Mouse (Mus musculus): Measurements from ENCODE around the gene Klc3. TPM values are rescaled to one million over a fixed set of nuclear protein-coding genes. Genes with fewer than 3 reads are reported as not detected.

Gene Klc3
- polyA plus RNA-seq, 1 experiment from 2014 or later, result 0.58 TPM

DNA sequence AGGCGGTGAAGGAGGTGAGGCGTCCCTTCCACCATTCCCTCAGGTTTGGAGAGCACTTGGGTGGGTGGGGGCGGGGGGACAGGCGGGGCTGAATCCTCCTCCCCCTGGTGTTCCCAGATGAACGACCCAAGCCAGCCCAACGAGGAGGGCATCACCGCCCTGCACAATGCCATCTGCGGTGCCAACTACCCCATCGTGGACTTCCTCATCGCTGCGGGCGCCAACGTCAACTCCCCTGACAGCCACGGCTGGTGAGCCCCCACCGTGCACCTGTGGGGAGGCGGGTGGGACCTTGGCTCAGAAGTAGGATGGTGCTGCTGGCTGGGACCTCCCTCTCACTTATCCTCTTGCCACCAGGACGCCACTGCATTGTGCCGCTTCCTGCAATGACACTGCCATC is 28.5 kb downstream of the Klc3 start:
- no peak overlapping the region for H3K4me2 ChIP-seq
- no peak overlapping the region for H3K4me3 ChIP-seq
- H3K9me3 ChIP-seq (replicated peaks), result no peaks in the 10 kb centered on the region
- H3K4me1 ChIP-seq, result peaks cover under 1% of the 10 kb centered on the region
- WGBS (ENCODE audit: insufficient replicate concordance), result 73% methylated on average over 18 of the region's 18 CpGs
- no peaks in the 10 kb centered on the region for H3K36me3 ChIP-seq
- ATAC-seq, result no peak
- no peak overlapping the region for H3K27ac ChIP-seq
- H3K27me3 ChIP-seq (replicated peaks), result peaks cover 15% of the 10 kb centered on the region
- no peak overlapping the region for H3K9ac ChIP-seq

DNA sequence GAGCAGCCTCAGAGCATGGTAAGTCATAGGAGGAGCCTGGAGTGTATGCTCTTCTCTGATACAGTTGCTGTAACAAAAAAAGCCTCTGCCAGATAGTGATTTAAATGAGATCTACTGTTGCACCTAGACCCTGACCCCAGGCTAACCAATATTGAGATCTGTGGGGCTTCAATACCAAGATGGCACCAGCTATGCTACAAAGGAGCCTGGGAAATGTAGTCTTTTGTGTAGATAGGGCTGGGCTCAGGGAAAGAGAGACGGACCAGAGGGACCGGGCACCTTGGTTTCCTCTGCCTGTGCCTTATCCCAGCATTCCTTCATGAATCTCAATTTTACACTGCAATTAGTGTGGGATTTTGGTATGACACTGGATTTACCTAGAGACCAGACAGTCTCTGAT is 30.5 kb downstream of the Klc3 start:
- no peak overlapping the region for H3K4me2 ChIP-seq
- 84% methylated on average over 2 of the region's 2 CpGs for WGBS (ENCODE audit: insufficient replicate concordance)
- no peak for ATAC-seq
- H3K9ac ChIP-seq, result no peak overlapping the region
- H3K9me3 ChIP-seq (replicated peaks), result no peaks in the 10 kb centered on the region
- peaks cover 14% of the 10 kb centered on the region for H3K4me1 ChIP-seq
- H3K27ac ChIP-seq, result no peak overlapping the region
- H3K27me3 ChIP-seq (replicated peaks), result peaks cover 35% of the 10 kb centered on the region
- H3K4me3 ChIP-seq, result no peak overlapping the region
- H3K36me3 ChIP-seq, result no peaks in the 10 kb centered on the region

GRCm38 (mm10) chr7:19369823-19370425 is 34.0 kb downstream of the Klc3 start:
- H3K9me3 ChIP-seq (replicated peaks), result no peaks in the 10 kb centered on the region
- H3K27me3 ChIP-seq (replicated peaks), result peaks cover 45% of the 10 kb centered on the region
- H3K27ac ChIP-seq, result no peak overlapping the region
- H3K36me3 ChIP-seq, result no peaks in the 10 kb centered on the region
- H3K4me2 ChIP-seq, result peak overlapping the region; percentile 74
- H3K4me1 ChIP-seq, result peaks cover 16% of the 10 kb centered on the region
- H3K4me3 ChIP-seq, result peak overlapping the region; percentile 40
- peak overlapping the region; percentile 41; the same call in 1 of the 2 replicates for H3K9ac ChIP-seq
- peak; percentile 19; the same call in 1 of the 2 replicates for ATAC-seq
- WGBS (ENCODE audit: insufficient replicate concordance), result 12% methylated on average over 46 of the region's 46 CpGs

DNA sequence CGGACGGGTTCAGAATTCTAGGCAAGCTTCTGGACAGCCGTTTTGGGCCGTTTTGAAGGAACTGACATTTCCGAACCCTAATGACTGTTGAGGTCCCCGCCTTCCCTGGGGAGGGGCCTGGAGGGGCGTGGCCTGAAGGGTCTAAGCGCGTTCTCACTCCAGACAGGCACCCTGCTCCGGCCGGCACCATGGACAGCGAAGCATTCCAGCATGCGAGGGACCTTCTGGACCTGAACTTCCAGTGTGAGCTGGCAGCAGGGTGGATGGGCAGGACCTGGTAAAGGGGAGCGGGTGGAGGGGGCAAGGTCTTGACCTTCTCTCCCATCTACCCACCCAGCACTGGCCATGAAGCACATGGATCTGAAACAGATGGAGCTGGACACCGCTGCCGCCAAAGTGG is 35.5 kb downstream of the Klc3 start:
- Histone ChIP-seq H3K4me1 (peaks cover 25% of the 10 kb centered on the region), H3K4me2 (0 out of 2 replicates have a peak overlapping the region, but pooled peaks have one; percentile 4), H3K9me3 (replicated peaks) (no peaks in the 10 kb centered on the region), H3K4me3 (no peak overlapping the region), H3K9ac (no peak overlapping the region), H3K27me3 (replicated peaks) (peaks cover 52% of the 10 kb centered on the region), H3K27ac (no peak overlapping the region), H3K36me3 (no peaks in the 10 kb centered on the region)
- ATAC-seq, result no peak
- WGBS (ENCODE audit: insufficient replicate concordance), result 19% methylated on average over 16 of the region's 16 CpGs

DNA sequence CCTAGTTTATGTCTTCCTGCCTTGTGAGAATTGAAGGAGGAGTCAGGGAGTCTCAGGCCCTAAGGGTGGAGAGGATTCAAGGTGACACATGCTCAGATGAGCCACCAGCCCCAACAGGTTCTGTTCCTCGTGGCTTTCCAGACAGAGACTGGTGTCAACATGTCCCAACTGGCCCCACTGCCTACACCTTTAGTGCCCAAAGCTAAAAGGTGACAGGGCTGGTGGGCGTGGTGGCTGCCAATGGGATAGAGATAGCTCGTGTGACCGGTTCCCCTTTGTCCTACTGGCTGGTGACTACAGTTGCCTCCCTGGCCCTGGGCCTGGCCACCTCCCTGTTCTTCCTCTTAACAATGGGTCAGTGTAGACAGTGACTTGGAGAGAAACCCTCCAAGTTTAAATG is 38.5 kb downstream of the Klc3 start:
- ATAC-seq, result no peak
- H3K9me3 ChIP-seq (replicated peaks), result no peaks in the 10 kb centered on the region
- H3K36me3 ChIP-seq, result no peaks in the 10 kb centered on the region
- no peak overlapping the region for H3K27ac ChIP-seq
- peaks cover 46% of the 10 kb centered on the region for H3K27me3 ChIP-seq (replicated peaks)
- H3K4me2 ChIP-seq, result no peak overlapping the region
- 49% methylated on average over 4 of the region's 4 CpGs for WGBS (ENCODE audit: insufficient replicate concordance)
- peaks cover 49% of the 10 kb centered on the region for H3K4me1 ChIP-seq
- no peak overlapping the region for H3K4me3 ChIP-seq
- H3K9ac ChIP-seq, result no peak overlapping the region

GRCm38 (mm10) chr7:19363881-19364280 is 40.0 kb downstream of the Klc3 start:
- H3K4me3 ChIP-seq, result no peak overlapping the region
- H3K27ac ChIP-seq, result no peak overlapping the region
- no peak for ATAC-seq
- H3K9me3 ChIP-seq (replicated peaks), result no peaks in the 10 kb centered on the region
- no peak overlapping the region for H3K9ac ChIP-seq
- peak overlapping the region; percentile 20; the same call in 1 of the 2 replicates for H3K4me2 ChIP-seq
- H3K36me3 ChIP-seq, result no peaks in the 10 kb centered on the region
- peaks cover 52% of the 10 kb centered on the region for H3K4me1 ChIP-seq
- peaks cover 31% of the 10 kb centered on the region for H3K27me3 ChIP-seq (replicated peaks)
- WGBS (ENCODE audit: insufficient replicate concordance), result 4% methylated on average over 18 of the region's 18 CpGs

GRCm38 (mm10) chr7:19362276-19362675 is 41.6 kb downstream of the Klc3 start:
- Histone ChIP-seq H3K27ac (no peak overlapping the region), H3K9me3 (replicated peaks) (no peaks in the 10 kb centered on the region), H3K4me1 (peaks cover 60% of the 10 kb centered on the region), H3K9ac (peak overlapping the region; percentile 17; the same call in 1 of the 2 replicates), H3K4me2 (peak overlapping the region; percentile 100), H3K4me3 (no peak overlapping the region; the same call in 1 of the 2 replicates), H3K36me3 (peaks cover 9% of the 10 kb centered on the region), H3K27me3 (replicated peaks) (peaks cover 20% of the 10 kb centered on the region)
- ATAC-seq, result no peak
- 40% methylated on average over 4 of the region's 4 CpGs for WGBS (ENCODE audit: insufficient replicate concordance)

DNA sequence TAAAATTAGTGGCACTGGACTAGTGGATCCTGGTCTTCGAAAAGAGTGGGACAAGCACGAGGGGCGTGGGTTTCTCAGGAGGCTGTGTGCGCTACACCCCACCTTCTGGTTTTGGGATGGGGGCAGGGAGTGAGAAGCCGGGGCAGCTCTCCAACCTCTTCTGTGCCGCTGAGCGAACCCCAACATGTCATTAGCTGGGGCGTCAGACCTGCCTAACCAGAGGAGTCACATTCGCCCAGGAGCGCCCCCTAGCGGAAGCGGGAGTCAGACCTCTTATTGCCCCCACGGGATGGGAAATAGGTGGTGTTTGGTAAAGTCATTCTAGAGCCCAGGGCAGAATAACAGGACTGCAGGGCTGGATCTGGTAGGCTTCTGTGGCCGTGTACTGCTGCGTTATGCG is 42.2 kb downstream of the Klc3 start:
- peak overlapping the region; percentile 77 for H3K9ac ChIP-seq
- H3K4me2 ChIP-seq, result peak overlapping the region; percentile 100
- peaks cover 14% of the 10 kb centered on the region for H3K36me3 ChIP-seq
- H3K4me3 ChIP-seq, result peak overlapping the region; percentile 72
- peaks cover 60% of the 10 kb centered on the region for H3K4me1 ChIP-seq
- 10% methylated on average over 16 of the region's 16 CpGs for WGBS (ENCODE audit: insufficient replicate concordance)
- ATAC-seq, result no peak
- peak overlapping the region; percentile 43 for H3K27ac ChIP-seq
- peaks cover 17% of the 10 kb centered on the region for H3K27me3 ChIP-seq (replicated peaks)
- H3K9me3 ChIP-seq (replicated peaks), result no peaks in the 10 kb centered on the region

- Histone ChIP-seq H3K4me1 (peaks cover 64% of the 10 kb centered on the region), H3K4me3 (peak overlapping the region; percentile 72), H3K27me3 (replicated peaks) (peaks cover 17% of the 10 kb centered on the region), H3K4me2 (peak overlapping the region; percentile 100), H3K9ac (peak overlapping the region; percentile 77), H3K9me3 (replicated peaks) (no peaks in the 10 kb centered on the region), H3K36me3 (peaks cover 21% of the 10 kb centered on the region), H3K27ac (peak overlapping the region; percentile 82)
- peak; percentile 80 for ATAC-seq
- WGBS (ENCODE audit: insufficient replicate concordance), result 2% methylated on average over 27 of the region's 27 CpGs
These were observed 43.0 kb downstream of the Klc3 start for GRCm38 (mm10) chr7:19360944-19361343.

DNA sequence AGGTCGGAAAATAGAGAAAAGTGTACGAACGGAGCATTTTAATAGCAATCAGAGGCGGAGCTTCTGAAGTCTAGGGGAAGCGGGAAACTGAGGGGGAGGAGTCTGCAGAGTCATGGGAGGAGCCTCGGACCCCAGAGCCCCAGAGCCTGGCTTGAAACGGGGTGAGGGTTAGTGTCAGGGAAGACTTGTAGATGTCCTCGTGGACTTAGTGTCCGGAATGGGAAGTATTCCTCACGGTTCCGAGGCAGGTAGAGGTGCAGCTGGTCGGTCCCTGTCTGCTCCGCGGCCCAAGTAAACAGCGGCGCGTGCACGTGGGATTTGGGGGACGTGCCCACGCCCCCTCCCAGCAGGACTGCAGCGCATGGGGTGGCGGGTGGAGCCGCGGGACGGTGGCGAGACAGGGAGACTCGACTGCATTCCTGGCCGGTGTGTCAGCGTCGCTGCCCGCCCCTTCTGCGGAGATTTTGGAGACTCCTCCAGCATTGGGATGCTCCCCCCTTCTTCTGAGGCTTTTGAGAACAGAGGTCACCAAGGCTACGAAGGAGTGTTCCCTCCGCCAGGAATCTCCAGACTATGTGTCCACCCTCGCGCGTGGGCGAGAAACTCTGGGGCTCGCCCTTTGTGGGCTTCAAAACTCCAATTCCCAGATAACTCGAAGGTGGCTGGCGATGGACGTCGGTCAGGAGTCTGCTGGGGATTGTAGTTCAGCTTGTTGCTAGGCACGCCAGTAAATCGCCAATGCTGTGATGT is 43.8 kb downstream of the Klc3 start:
- WGBS (ENCODE audit: insufficient replicate concordance), result under 1% methylated on average over 45 of the region's 45 CpGs
- H3K9ac ChIP-seq, result peak overlapping the region; percentile 77
- peak; percentile 69 for ATAC-seq
- H3K27ac ChIP-seq, result peak overlapping the region; percentile 82
- H3K27me3 ChIP-seq (replicated peaks), result peaks cover 17% of the 10 kb centered on the region
- peak overlapping the region; percentile 72 for H3K4me3 ChIP-seq
- peak overlapping the region; percentile 100 for H3K4me2 ChIP-seq
- H3K36me3 ChIP-seq, result peaks cover 28% of the 10 kb centered on the region
- no peaks in the 10 kb centered on the region for H3K9me3 ChIP-seq (replicated peaks)
- peaks cover 64% of the 10 kb centered on the region for H3K4me1 ChIP-seq

GRCm38 (mm10) chr7:19359299-19359891 is 44.5 kb downstream of the Klc3 start, which contains the start of the genes Cd3eap and Ppp1r13l:
Gene Cd3eap (minus strand): TSS chr7:19359483.
Gene Ppp1r13l (plus strand): TSS chr7:19359749.
- Histone ChIP-seq H3K9ac (peak within 1 kb of the TSS; percentile 77), H3K27ac (peak within 1 kb of the TSS; percentile 82), H3K4me2 (peak within 1 kb of the TSS; percentile 100), H3K9me3 (replicated peaks) (no peaks in the 10 kb centered on the region), H3K27me3 (replicated peaks) (peaks cover 14% of the 10 kb centered on the region), H3K4me1 (peaks cover 64% of the 10 kb centered on the region), H3K36me3 (peaks cover 35% of the 10 kb centered on the region), H3K4me3 (peak within 1 kb of the TSS; percentile 72)
- whole genome bisulfite sequencing (ENCODE audit: insufficient replicate concordance), result 1% methylated on average over 31 of the region's 31 CpGs
- ATAC-seq, result peak; percentile 71

GRCm38 (mm10) chr7:19358634-19359033 is 45.3 kb downstream of the Klc3 start:
- Histone ChIP-seq H3K4me2 (peak overlapping the region; percentile 100), H3K36me3 (peaks cover 40% of the 10 kb centered on the region), H3K27me3 (replicated peaks) (peaks cover 10% of the 10 kb centered on the region), H3K4me1 (peaks cover 57% of the 10 kb centered on the region), H3K9me3 (replicated peaks) (no peaks in the 10 kb centered on the region), H3K4me3 (peak overlapping the region; percentile 72), H3K27ac (0 out of 2 replicates have a peak overlapping the region, but pooled peaks have one; percentile 82), H3K9ac (peak overlapping the region; percentile 77)
- ATAC-seq, result no peak
- 14% methylated on average over 13 of the region's 13 CpGs for WGBS (ENCODE audit: insufficient replicate concordance)
